Mouse (Mus musculus) fat pad, adult 2 months (tissue): ENCODE results near the gene 4931423N10Rik.
"Not testable (repeated sequence)": the region's sequence is repeated elsewhere in the genome, so short reads cannot be mapped to it uniquely, and the experiment has no call there.

Experiments used
- DNase-seq: peaks from one replicate; pipeline ENCODE4 v3.0.0-alpha.2; 2011; ENCODE audit warnings: low read depth, low spot score; ENCODE audit errors: extremely low read depth

4931423N10Rik gene

GRCm38 (mm10) chr2:23207070-23207526 lies at the start of gene 4931423N10Rik:
4931423N10Rik (plus strand) TSS chr2:23207476.
- DNase-seq, result no peak

DNA sequence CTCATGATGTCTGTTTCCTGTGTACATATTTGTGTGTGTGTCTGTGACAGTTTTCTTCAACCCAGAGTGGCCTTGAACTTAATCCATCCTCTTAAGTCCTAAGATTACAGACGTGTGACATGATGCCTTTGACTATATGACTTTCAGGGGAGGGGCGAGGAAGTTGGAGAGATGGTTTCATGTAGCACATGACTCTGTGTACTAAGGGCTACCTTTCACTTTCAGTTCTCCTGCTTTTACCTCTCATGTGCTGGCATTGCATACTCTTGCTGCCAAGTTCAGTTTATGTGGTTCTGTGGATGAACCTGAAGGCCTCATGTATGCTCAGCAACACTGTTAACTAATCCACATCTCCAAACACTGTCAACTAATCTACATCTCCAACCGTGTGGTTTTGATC lies 35.0 kb upstream of the 4931423N10Rik start:
- DNase-seq, result no peak

DNA sequence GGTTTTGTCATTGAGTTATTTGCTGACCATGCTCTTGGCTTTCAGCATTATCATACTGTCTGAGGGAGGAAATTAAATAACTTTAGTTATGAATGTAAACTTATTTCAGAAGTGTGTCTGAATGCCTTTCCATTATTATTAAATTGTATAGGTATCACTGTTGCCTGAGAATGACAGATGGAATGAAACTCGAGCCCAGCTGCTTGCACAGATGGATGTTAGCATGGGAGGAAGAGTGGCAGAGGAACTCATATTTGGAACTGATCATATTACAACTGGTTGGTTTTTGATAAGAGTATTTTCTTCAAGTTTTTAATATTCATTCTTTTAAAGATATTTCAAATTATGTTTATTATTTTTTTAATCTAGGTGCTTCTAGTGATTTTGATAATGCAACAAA lies 12.9 kb upstream of the 4931423N10Rik start:
- DNase-seq, result no peak

DNA sequence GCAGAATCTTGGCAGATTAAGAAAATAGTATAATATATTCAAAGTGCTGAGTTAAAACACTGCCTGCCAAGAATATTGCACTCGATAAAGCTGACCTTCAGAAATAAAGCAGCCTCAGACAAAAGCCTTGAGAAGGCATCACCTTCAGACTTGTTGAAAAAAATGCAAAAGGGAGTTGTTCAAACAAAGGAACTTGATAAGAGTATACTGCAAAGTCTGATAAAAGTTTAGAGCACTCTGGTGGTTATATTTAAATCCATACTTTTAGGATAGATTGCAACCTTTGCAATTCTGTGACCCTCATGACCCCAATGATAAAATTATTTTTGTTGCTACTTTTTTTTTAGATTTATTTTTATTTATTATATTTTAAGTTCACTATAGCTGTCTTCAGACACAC lies 6.2 kb upstream of the 4931423N10Rik start:
- no peak for DNase-seq

- DNase-seq, result no peak
Observed at GRCm38 (mm10) chr2:23202900-23203670, 4.2 kb upstream of the 4931423N10Rik start.

- no peak for DNase-seq
Observed at GRCm38 (mm10) chr2:23213661-23214060, 6.4 kb downstream of the 4931423N10Rik start.

- no peak for DNase-seq
Observed at GRCm38 (mm10) chr2:23225199-23225598, 17.9 kb downstream of the 4931423N10Rik start.

DNA sequence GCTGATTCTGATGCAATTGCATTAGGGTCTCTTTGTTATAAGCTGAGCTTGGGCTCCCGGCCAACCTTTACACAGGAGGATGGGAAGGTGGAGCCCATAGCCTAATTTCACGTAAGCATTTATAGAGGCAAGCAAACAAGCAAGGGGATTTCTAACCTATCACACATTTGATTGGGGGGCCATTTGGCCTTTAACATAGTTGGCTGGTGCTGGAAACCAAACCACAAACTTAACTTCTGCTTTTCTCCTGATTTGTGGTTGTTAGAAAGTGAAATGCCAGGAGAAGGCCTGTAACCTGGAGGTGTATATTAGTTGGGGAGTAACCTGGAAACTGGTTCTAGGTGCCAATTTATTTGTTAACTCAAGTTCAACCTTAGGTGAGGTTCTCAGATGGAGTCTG lies 21.2 kb downstream of the 4931423N10Rik start:
- no peak for DNase-seq

- no peak for DNase-seq
Observed at GRCm38 (mm10) chr2:23234065-23234773, 26.9 kb downstream of the 4931423N10Rik start.

DNA sequence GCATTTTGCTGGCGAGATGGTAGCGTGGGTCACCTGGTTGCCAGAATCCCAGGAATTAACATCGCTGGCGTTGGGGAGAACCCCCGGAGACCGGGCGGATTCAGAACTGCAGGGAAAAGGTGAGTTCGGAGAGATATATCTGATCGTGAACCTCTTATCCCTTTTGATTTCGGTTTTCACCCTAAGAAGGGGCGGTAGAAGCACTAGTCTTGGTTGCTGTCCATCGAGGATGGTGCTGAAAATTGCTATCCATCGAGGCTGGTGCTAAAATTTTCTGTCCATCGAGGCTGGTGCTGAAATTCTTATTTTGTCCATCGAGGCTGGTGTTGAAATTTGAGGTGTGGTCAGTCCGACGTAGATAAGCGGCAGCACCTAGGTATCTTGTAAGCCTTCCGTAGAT lies 83.7 kb downstream of the 4931423N10Rik start:
- not testable (repeated sequence) for DNase-seq

DNA sequence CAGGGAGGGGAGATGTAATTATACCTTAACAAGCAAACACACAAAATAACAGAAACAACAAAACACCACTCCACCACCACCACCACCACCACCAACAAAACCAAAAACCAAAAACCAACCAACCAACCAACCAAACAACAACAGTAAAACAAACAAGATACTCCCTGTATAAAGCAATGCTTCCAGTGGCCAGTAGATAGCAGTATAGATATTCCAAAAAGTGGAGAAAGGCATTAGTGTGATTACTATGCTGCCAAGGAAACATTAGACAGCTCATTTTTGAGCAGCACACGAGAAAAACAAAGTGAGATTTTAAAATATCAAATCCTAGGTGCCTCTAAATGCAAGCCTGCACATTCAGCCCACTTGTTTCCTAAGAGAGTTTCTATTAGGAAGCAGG lies 107.6 kb downstream of the 4931423N10Rik start:
- DNase-seq, result no peak
